Mouse (Mus musculus) hindbrain, embryonic 12.5 days (tissue): Measurements from ENCODE around the gene Ptprt. TPM values are rescaled to one million over a fixed set of nuclear protein-coding genes. Genes with fewer than 3 reads are reported as not detected.

Experiments used
- ATAC-seq: fragments of 200-750 bp; cut with Nextera tagmentation; 2 replicates; pipeline ENCODE4 v1.8.0; 2017; ENCODE audit warnings: moderate TSS enrichment; ENCODE audit not compliant: low FRiP score
- H3K27ac ChIP-seq: fragments of 300-500 bp; sonication (generic); 2 replicates; pipeline ENCODE4 v1.5.1; 2016; ENCODE audit warnings: mild to moderate bottlenecking
- H3K27me3 ChIP-seq: fragments of 300-500 bp; sonication (generic); 2 replicates; pipeline ENCODE4 v1.6.1; 2016; ENCODE audit warnings: mild to moderate bottlenecking
- H3K36me3 ChIP-seq: fragments of 300-500 bp; sonication (generic); 2 replicates; pipeline ENCODE4 v1.6.1; 2016; ENCODE audit warnings: mild to moderate bottlenecking
- H3K4me1 ChIP-seq: fragments of 300-500 bp; sonication (generic); 2 replicates; pipeline ENCODE4 v1.6.1; 2016
- H3K4me2 ChIP-seq: fragments of 300-500 bp; sonication (generic); replicated peaks from 2 replicates; pipeline ENCODE4 v1.6.1; 2016; ENCODE audit warnings: mild to moderate bottlenecking
- H3K4me3 ChIP-seq: fragments of 300-500 bp; sonication (generic); 2 replicates; pipeline ENCODE4 v1.5.1; 2016; ENCODE audit warnings: mild to moderate bottlenecking
- H3K9ac ChIP-seq: fragments of 300-500 bp; sonication (generic); 2 replicates; pipeline ENCODE4 v1.6.1; 2016; ENCODE audit warnings: mild to moderate bottlenecking, moderate library complexity
- H3K9me3 ChIP-seq: fragments of 300-500 bp; sonication (generic); replicated peaks from 2 replicates; pipeline ENCODE4 v1.6.1; 2016; ENCODE audit warnings: mild to moderate bottlenecking
- WGBS: fragments of 180-500 bp; shearing (Covaris S2); methylation state at CpG from one replicate; pipeline ENCODE4 v1.1.7; 2016; 5-methylcytosine and 5-hydroxymethylcytosine counted together
- polyA plus RNA-seq: library from polyadenylated mRNA; unstranded; fragments of >200 nt; fragmentation: Nextera tagmentation; extraction: Ambion mirVana; gene quantifications from 2 replicates; pipeline ENCODE4 v1.2.1, GENCODE M21; 2016

Gene Ptprt
- 4.2 and 4.5 TPM in 2 replicates for polyA plus RNA-seq

DNA sequence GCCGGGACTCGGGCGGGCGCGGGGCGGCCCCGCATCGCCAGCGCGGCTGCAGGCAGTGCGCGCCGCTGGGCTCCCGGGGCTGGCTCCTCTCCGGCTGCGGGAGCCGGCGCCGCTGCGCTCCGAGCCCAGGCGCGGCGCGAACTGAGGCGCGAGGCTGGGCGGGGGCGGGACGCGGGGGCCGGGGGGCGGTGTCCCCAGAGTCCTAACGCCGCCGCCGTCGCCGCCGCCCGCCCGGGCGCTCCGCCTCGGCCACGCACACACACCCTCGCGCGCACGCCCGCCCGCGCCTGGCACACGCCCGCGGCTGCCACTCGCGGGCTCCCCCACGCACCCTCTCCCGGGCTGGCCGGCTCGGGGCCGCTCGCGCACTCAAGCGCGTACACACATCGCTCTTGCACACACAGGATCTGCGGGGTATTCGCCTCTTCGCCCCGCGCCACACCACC, at the start of gene Ptprt:
Gene Ptprt (minus strand): TSS at position 207 of the 446 bp plus-strand sequence.
- Histone ChIP-seq H3K27ac (no peak within 1 kb of the TSS; the same call in 1 of the 2 replicates), H3K4me2 (peak within 1 kb of the TSS; percentile 96), H3K9ac (peak within 1 kb of the TSS; percentile 76), H3K36me3 (no peaks in the 10 kb centered on the region), H3K27me3 (peaks cover 46% of the 10 kb centered on the region), H3K9me3 (no peaks in the 10 kb centered on the region), H3K4me1 (peaks cover 22% of the 10 kb centered on the region), H3K4me3 (peak within 1 kb of the TSS; percentile 62)
- under 1% methylated on average over 56 of the region's 73 CpGs for WGBS
- peak; percentile 53 for ATAC-seq

DNA sequence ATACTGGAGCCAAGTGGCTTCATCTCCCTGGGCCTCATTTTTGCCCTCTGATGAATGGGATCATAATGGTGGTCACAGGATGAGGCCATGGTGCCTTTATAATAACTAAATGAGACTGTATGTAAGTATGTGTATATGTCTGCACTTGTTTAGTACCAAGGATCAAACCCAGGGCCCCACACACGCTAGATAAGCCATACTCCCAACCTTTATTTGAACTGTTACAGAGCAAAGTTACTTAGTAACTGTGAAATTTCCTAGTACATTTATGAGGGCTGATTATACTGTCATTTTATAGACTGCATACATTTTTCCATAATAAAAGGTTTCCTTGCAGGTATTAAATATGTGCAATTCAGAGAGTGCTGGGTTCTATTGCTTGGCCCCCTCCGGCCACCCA, 49.5 kb upstream of the Ptprt start:
- WGBS: 94% methylated on average over 2 of the region's 2 CpGs
- no peak overlapping the region for H3K27ac ChIP-seq
- no peaks in the 10 kb centered on the region for H3K9me3 ChIP-seq
- no peaks in the 10 kb centered on the region for H3K36me3 ChIP-seq
- no peak overlapping the region for H3K4me3 ChIP-seq
- H3K4me2 ChIP-seq: no peak overlapping the region
- no peaks in the 10 kb centered on the region for H3K4me1 ChIP-seq
- H3K27me3 ChIP-seq: no peaks in the 10 kb centered on the region
- ATAC-seq: no peak
- no peak overlapping the region for H3K9ac ChIP-seq

DNA sequence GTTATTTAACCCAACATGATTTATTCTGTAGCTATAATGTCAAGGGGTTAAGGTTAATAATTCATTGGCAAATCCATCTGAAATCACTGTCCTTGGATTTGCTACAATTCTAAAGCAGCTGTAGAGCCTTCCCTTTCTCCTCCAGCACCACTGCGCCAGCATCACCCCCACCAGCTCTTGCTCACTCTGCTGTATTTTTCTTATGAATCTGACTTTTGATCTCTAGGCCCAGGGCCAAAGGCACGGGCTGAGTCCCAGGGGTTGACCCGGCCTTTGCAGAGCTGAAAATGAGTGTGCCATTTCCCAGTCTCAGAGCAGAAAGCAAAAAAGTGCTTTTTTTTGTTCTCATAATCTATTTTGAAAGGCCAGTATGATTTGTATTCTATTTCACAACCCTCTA, 38.7 kb upstream of the Ptprt start:
- Histone ChIP-seq H3K9me3 (no peaks in the 10 kb centered on the region), H3K4me2 (no peak overlapping the region), H3K36me3 (no peaks in the 10 kb centered on the region), H3K9ac (no peak overlapping the region), H3K27ac (no peak overlapping the region), H3K4me3 (no peak overlapping the region), H3K27me3 (no peaks in the 10 kb centered on the region), H3K4me1 (peaks cover 6% of the 10 kb centered on the region; the same call in 1 of the 2 replicates)
- WGBS: 63% methylated on average over 3 of the region's 3 CpGs
- no peak for ATAC-seq

DNA sequence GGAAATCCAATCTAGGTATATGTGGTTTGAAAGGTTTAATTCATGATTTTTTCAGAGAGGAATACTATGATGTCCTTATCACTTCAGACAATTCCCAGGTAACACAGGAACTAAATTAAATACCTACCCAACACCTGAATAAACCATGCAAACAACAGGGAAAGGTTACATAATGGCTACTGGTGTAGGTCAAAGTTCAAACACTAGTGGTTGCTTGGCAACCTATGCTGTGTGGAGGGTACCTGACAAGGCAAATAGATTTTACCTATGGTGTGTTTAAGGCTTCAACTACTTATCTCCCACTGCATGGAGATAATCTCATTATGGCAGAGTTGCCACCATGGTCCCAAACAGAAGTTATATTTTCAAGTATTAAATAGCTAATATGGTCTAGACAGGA, 38.1 kb upstream of the Ptprt start:
- no peak overlapping the region for H3K9ac ChIP-seq
- H3K4me3 ChIP-seq: no peak overlapping the region
- no peak overlapping the region for H3K4me2 ChIP-seq
- no peak for ATAC-seq
- no peaks in the 10 kb centered on the region for H3K27me3 ChIP-seq
- peaks cover 6% of the 10 kb centered on the region; the same call in 1 of the 2 replicates for H3K4me1 ChIP-seq
- no peak overlapping the region for H3K27ac ChIP-seq
- no peaks in the 10 kb centered on the region for H3K36me3 ChIP-seq
- no peaks in the 10 kb centered on the region for H3K9me3 ChIP-seq

DNA sequence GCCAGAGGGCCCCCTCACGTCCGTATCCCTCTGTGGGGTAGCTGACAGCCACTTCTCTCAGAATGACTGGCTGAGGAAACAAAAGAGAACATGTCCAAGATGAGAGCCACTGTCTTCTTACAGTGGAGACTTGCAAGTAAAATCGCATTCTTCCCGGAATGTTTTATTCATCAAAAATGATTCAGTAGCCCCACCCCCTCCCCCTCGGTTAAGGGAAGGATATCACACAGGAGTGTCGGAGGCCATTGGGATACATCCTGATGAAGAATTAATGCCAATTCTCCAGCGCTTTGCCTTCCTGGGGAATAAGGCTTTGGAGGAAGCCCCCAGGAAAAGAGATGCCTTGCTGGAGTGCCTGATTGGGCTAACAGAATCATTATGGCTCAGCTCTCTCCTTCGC, 37.1 kb upstream of the Ptprt start:
- Histone ChIP-seq H3K4me1 (peaks cover 6% of the 10 kb centered on the region; the same call in 1 of the 2 replicates), H3K27ac (no peak overlapping the region), H3K4me3 (no peak overlapping the region), H3K27me3 (no peaks in the 10 kb centered on the region), H3K9ac (no peak overlapping the region), H3K36me3 (no peaks in the 10 kb centered on the region), H3K9me3 (no peaks in the 10 kb centered on the region), H3K4me2 (no peak overlapping the region)
- no peak for ATAC-seq
- WGBS: 56% methylated on average over 8 of the region's 8 CpGs

DNA sequence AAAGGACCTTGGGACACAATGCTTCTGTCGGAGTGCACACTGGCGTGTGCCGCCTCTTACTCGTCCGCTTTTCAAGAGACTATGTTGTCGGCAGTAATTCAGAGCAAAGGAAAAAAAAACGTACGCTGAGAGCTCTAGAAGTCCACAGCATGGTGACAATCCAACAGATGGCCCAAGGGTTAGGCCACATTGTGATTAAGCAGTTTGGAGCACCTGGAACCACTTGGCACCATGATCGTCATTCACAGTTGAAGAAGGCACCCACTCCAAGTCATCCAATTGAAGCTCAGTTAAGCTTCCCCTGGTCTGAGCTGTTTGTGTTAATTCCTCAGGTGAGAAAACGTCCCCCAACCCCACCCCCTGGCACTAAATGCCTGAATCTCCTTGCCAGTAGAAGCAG, 36.2 kb upstream of the Ptprt start:
- no peak overlapping the region for H3K27ac ChIP-seq
- H3K27me3 ChIP-seq: no peaks in the 10 kb centered on the region
- no peak for ATAC-seq
- H3K4me1 ChIP-seq: peaks cover 6% of the 10 kb centered on the region; the same call in 1 of the 2 replicates
- no peak overlapping the region for H3K9ac ChIP-seq
- H3K4me3 ChIP-seq: no peak overlapping the region
- 82% methylated on average over 10 of the region's 10 CpGs for WGBS
- H3K9me3 ChIP-seq: no peaks in the 10 kb centered on the region
- no peaks in the 10 kb centered on the region for H3K36me3 ChIP-seq
- H3K4me2 ChIP-seq: no peak overlapping the region

DNA sequence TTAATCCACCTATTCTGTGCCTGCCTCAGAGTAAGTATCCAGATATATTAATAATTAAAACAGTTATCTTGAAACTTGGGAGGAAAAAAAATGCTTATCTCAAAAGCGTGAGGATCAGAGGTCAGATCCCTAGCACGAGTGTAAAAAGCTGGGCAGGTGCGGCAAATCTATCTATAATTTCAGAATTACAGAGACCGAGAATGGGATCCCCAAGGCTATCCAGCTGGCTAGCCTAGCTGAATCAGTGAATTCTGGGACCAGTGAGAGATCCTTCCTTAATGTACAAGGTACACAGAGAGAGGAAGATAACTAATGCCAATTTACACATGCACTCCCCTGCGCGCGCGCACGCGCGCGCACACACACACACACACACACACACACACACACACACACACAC, 31.2 kb upstream of the Ptprt start:
- no peak for ATAC-seq
- no peak overlapping the region for H3K27ac ChIP-seq
- H3K9ac ChIP-seq: no peak overlapping the region
- no peaks in the 10 kb centered on the region for H3K36me3 ChIP-seq
- H3K4me3 ChIP-seq: no peak overlapping the region
- 93% methylated on average over 12 of the region's 12 CpGs for WGBS
- H3K9me3 ChIP-seq: no peaks in the 10 kb centered on the region
- no peaks in the 10 kb centered on the region for H3K4me1 ChIP-seq
- H3K27me3 ChIP-seq: no peaks in the 10 kb centered on the region
- H3K4me2 ChIP-seq: no peak overlapping the region

DNA sequence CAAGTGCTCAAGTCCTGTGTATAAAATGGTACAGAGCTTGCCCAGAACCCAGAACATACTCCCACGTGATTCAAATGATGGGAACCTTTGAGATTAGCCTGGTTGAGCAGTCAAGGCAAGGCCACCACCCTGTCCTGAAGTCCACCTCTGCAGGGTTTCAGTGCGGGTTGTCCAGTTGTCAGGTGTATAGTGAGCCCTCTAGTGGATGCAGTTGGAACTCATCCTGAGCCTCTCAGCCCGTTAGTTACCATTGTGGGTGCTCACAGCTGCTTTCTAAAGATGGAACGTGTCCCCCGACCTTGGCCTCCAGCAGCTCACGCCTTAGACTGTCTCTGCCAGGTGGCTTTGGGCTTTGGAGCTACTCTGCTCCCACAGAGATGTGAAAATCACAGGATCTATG, 21.7 kb upstream of the Ptprt start:
- Histone ChIP-seq H3K4me3 (no peak overlapping the region), H3K36me3 (no peaks in the 10 kb centered on the region), H3K4me1 (no peaks in the 10 kb centered on the region), H3K4me2 (no peak overlapping the region), H3K27ac (no peak overlapping the region), H3K27me3 (0 out of 2 replicates have a peak, but pooled peaks cover 2% of the 10 kb centered on the region), H3K9ac (no peak overlapping the region), H3K9me3 (no peaks in the 10 kb centered on the region)
- no peak; the same call in 1 of the 2 replicates for ATAC-seq
- 12% methylated on average over 6 of the region's 6 CpGs for WGBS

DNA sequence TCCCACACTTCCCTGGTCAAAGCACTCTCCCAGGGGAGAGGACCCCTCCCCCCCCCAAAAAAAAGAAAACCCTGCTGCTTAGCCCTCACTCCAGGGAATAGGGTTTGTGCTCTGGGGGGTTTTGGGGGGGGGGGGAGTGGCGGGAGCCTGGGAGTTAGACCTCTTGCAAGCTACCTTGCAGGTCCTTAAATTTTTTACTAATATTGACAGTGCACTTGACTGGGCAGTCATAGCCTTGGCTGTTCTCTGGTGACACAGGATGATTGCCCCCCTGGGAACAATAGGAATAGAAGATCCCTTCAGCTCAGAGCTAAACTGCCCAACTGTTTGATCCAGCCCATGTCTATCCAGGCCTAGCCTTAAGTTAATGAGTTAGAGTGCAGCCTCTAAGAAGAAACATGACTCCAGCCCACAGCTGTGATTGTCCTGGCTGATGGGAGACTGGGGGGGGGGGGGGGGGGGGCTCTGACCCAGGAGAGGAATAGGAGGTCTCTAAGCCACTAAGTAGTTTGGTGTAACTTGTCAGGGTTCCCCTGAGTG, 1.6 kb upstream of the Ptprt start:
- Histone ChIP-seq H3K4me1 (peaks cover 22% of the 10 kb centered on the region), H3K27ac (no peak overlapping the region), H3K9ac (no peak overlapping the region), H3K27me3 (peaks cover 44% of the 10 kb centered on the region), H3K4me3 (no peak overlapping the region), H3K4me2 (peak overlapping the region; percentile 96; the same call in 1 of the 2 replicates), H3K9me3 (no peaks in the 10 kb centered on the region), H3K36me3 (no peaks in the 10 kb centered on the region)
- 11% methylated on average over 1 of the region's 1 CpGs for WGBS
- ATAC-seq: no peak

DNA sequence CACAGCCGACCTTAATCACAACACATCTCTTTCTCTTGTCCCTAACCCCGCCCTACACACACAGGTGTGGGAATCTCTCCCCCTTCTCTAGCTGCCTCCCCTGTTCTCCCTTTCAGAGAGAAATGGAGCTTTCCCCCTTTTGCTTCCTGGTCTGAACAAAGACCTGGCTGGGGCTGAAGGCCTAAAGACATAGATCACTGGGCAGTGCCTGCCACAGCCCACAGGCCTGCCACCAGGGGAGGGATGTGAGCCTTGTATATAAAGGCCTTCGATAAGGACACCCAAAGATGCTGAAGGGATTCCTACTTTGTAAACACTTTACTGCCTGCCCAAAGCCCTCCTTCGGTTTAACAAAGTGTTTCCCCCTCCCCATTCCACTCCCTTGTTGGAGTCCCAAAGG, 786 bp upstream of the Ptprt start:
- H3K36me3 ChIP-seq: no peaks in the 10 kb centered on the region
- peak overlapping the region; percentile 96 for H3K4me2 ChIP-seq
- peaks cover 22% of the 10 kb centered on the region for H3K4me1 ChIP-seq
- H3K27ac ChIP-seq: no peak overlapping the region
- H3K9ac ChIP-seq: peak overlapping the region; percentile 76
- peaks cover 46% of the 10 kb centered on the region for H3K27me3 ChIP-seq
- 8% methylated on average over 4 of the region's 4 CpGs for WGBS
- ATAC-seq: no peak
- no peaks in the 10 kb centered on the region for H3K9me3 ChIP-seq
- peak overlapping the region; percentile 62 for H3K4me3 ChIP-seq

DNA sequence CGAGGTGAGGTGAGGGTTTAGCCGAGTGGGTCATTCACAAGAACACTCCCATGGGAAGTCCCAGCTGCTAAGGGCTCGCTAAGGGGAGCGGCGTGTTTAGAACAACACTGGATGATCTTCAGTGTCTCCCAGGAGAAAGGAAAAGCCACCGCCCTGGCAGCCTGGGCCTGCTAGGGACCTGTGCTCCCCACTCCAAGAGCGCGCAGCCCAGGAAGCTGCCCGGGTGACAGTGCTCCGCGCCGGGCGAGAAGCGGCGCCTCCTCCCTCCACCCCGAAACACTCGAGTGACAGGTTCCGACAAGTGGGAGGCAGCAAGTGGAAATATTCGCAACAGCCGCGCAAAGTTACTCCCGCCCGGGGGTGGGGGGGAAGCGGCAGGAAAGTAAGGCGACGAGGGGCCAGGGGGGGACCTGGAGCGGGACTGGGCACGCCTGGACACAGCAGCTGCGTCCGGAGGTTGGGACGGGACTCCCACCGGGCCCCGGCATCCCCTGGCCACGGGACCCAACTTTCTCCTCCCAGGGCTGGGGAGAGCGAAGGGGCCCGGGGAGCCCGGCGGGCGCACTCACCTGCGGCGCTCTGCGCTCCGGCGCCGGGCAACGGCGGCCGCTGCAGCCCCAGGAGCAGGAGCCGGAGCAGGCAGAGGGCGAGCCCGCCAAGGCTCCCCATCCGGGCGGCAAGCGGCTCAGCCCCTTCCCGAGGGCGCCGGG, 561 bp downstream of the Ptprt start:
- H3K4me2 ChIP-seq: peak overlapping the region; percentile 96
- no peaks in the 10 kb centered on the region for H3K36me3 ChIP-seq
- no peaks in the 10 kb centered on the region for H3K9me3 ChIP-seq
- no peak overlapping the region for H3K27ac ChIP-seq
- H3K9ac ChIP-seq: peak overlapping the region; percentile 76
- peak overlapping the region; percentile 62 for H3K4me3 ChIP-seq
- peaks cover 46% of the 10 kb centered on the region for H3K27me3 ChIP-seq
- peaks cover 22% of the 10 kb centered on the region for H3K4me1 ChIP-seq
- under 1% methylated on average over 51 of the region's 57 CpGs for WGBS
- peak; percentile 49; the same call in 1 of the 2 replicates for ATAC-seq

DNA sequence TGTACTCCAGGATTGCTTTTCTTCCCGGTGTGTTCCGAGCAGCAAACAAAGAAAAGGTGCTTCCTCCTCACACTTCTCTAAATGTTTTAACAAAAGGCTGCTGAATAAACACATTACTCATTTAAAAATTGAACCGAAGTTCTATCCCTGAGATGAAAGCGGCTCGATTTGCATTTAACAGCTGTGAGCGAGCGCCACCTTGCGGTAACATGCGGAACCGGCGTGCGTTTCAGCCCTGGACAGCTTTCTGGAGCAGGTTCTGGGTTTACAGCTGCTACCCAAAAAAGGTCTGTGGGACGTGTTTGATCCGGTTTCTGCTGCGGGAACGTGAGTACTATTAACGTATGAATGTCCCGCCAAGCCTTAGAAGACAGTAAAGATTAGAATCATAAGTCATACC, 1.9 kb downstream of the Ptprt start:
- under 1% methylated on average over 18 of the region's 18 CpGs for WGBS
- H3K27ac ChIP-seq: no peak overlapping the region
- H3K4me1 ChIP-seq: peaks cover 22% of the 10 kb centered on the region

DNA sequence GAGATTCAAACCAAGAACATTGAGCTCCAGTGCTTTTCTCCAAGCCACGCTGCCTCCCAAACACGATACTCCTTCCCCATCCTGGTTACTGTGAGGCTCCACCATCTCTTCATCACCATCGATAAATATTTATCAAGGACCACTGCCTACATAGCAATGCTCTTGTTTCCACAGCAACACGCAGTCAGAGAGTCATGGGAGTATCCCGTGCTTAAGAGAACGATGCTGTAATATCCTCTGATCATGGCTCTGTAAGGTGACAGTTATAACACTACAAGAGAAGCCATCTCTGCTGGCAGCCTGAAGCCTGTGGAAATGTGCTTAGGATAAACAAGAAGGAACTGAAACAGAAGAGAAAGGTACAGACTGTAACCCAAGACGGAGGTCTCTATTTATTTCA, 3.4 kb downstream of the Ptprt start:
- Histone ChIP-seq H3K9me3 (no peaks in the 10 kb centered on the region), H3K4me2 (no peak overlapping the region), H3K27me3 (peaks cover 35% of the 10 kb centered on the region), H3K4me3 (no peak overlapping the region), H3K9ac (no peak overlapping the region), H3K27ac (no peak overlapping the region), H3K36me3 (no peaks in the 10 kb centered on the region), H3K4me1 (peaks cover 22% of the 10 kb centered on the region)
- ATAC-seq: no peak
- WGBS: 52% methylated on average over 7 of the region's 7 CpGs

More for the DNA sequence above, 1.9 kb downstream of the Ptprt start:
- H3K36me3 ChIP-seq: no peaks in the 10 kb centered on the region
- no peak overlapping the region; the same call in 1 of the 2 replicates for H3K9ac ChIP-seq
- 0 out of 2 replicates have a peak, but pooled peaks have one; percentile 13 for ATAC-seq
- H3K4me3 ChIP-seq: peak overlapping the region; percentile 62
- peaks cover 46% of the 10 kb centered on the region for H3K27me3 ChIP-seq
- H3K4me2 ChIP-seq: peak overlapping the region; percentile 96
- no peaks in the 10 kb centered on the region for H3K9me3 ChIP-seq
